Mouse (Mus musculus): Measurements from ENCODE around the gene Rnf144b. TPM values are rescaled to one million over a fixed set of nuclear protein-coding genes. Genes with fewer than 3 reads are reported as not detected.
A peak's percentile ranks its signal among the peaks of the same experiment; 100 is the strongest.

The Rnf144b gene
- total RNA-seq, 2 experiments from 2014 or later, result 20.7 to 25.9 TPM

DNA sequence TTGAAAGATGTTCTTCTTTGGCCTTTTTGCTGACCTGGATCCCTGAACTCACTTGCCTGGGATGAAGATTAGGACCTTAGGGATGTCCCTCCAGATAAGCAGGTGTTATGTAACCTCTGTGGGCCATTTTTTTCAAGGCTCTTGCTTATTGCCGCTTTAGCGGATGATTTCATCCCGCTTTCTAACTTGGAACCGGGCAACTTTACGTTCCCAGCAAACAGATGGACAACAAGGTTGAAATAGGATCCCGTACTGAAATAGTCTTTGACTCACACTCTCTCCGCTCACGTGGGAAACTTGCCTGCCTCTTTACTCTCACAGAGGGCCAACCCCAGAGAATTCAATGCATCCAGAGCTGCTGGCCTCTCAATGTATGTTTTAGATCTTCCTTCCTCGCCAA lies 61.3 kb downstream of the Rnf144b start:
- TF ChIP-seq CTCF (IDR thresholded peaks at IDR 0.05), result no peak
- peak in 1 of 2 experiments; percentile 37 for DNase-seq (ENCODE audit: extremely low spot score in 1 of 2, low spot score in 2 of 2)

DNA sequence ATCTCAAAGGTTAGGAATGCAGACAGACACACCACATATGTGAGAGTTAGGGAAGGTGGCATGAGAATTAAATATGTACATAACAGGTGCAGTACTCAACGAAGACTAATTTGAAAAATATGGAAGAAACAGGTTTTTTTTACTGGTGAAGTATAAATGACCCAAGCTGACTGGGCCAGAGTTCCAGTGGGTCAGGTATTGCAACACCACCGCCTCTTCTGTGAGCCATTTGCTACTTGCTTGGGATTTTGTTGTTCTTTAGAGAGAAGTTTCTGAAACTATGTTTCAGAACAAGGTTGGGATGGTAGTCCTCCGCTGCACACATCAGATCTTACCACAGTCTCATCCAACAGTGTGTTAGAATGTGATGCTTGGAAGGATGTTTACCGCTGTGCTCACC lies 65.4 kb downstream of the Rnf144b start:
- no peak overlapping the region for H3K27ac ChIP-seq
- no peak for TF ChIP-seq CTCF (IDR thresholded peaks at IDR 0.05)
- intact Hi-C loops (cut with DNase I), result no loop called here
- no peak overlapping the region for H3K4me3 ChIP-seq
- DNase-seq (ENCODE audit: extremely low spot score in 1 of 2, low spot score in 2 of 2), result no peak

More for the DNA sequence above, 61.3 kb downstream of the Rnf144b start:
- intact Hi-C loops (cut with DNase I), result no loop called here
- Histone ChIP-seq H3K27ac (peak overlapping the region; percentile 59), H3K4me3 (no peak overlapping the region)

DNA sequence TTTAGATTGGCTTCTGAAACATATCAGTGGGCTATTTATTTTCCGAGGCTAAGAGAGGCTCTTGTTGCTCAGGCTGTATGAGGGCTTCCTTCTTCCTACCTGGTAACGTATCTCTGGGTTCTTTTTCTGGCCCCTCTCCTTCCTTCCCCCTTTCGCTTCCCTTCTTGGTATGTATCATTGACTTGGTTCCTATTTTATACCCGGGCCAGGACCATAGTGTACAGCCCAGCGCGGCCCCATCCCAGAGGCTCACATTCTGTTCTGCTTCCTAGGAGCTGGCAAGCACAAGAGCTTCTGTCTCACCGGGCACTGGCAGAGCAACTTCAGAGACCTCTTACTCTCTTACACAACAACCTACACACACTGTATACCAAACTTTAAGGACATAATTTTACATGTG lies 67.5 kb downstream of the Rnf144b start:
- intact Hi-C loops (cut with DNase I), result no loop called here
- Histone ChIP-seq H3K27ac (no peak overlapping the region), H3K4me3 (no peak overlapping the region)
- DNase-seq (ENCODE audit: extremely low spot score in 1 of 2, low spot score in 2 of 2), result no peak
- no peak for TF ChIP-seq CTCF (IDR thresholded peaks at IDR 0.05)

GRCm38 (mm10) chr13:47192200-47192599 lies 69.7 kb downstream of the Rnf144b start:
- TF ChIP-seq CTCF (IDR thresholded peaks at IDR 0.05), result no peak
- H3K27ac ChIP-seq, result no peak overlapping the region
- intact Hi-C loops (cut with DNase I), result no loop called here
- no peak for DNase-seq (ENCODE audit: extremely low spot score in 1 of 2, low spot score in 2 of 2)
- H3K4me3 ChIP-seq, result no peak overlapping the region

- no peak for TF ChIP-seq CTCF (IDR thresholded peaks at IDR 0.05)
- H3K27ac ChIP-seq, result no peak overlapping the region
- intact Hi-C loops (cut with DNase I), result no loop called here
Measured at GRCm38 (mm10) chr13:47192771-47193170, 70.3 kb downstream of the Rnf144b start.

GRCm38 (mm10) chr13:47193326-47194153 lies 71.1 kb downstream of the Rnf144b start:
- intact Hi-C loops (cut with DNase I), result no loop called here
- peak; percentile 59 to 63 for DNase-seq (ENCODE audit: extremely low spot score in 1 of 2, low spot score in 2 of 2)
- no peak for TF ChIP-seq CTCF (IDR thresholded peaks at IDR 0.05)
- peak overlapping the region; percentile 60 for H3K4me3 ChIP-seq
- H3K27ac ChIP-seq, result peak overlapping the region; percentile 85

More at GRCm38 (mm10) chr13:47192771-47193170, 70.3 kb downstream of the Rnf144b start:
- no peak for DNase-seq (ENCODE audit: extremely low spot score in 1 of 2, low spot score in 2 of 2)
- H3K4me3 ChIP-seq, result no peak overlapping the region

DNA sequence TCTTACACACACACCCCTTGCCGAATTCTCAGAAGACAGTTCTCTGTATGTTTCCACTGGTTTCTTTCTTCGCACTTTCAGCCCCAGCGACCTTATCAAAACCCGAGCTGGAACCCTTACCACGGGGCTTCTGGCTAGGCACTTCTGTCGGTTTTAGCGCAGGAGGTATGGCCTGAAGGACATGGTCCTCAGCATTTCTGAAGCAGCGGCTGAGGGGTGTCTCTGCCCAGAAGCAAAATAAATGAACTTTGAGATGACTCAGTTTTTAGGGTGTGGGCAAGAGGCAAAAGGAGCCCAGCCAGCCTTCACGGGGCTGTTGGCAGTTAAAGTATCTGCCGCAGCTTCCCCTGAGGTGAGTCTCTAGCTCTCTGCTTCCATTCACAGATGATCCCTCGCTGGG lies 72.2 kb downstream of the Rnf144b start:
- no peak for DNase-seq (ENCODE audit: extremely low spot score in 1 of 2, low spot score in 2 of 2)
- no peak for TF ChIP-seq CTCF (IDR thresholded peaks at IDR 0.05)
- intact Hi-C loops (cut with DNase I), result no loop called here
- peak overlapping the region; percentile 85 for H3K27ac ChIP-seq
- H3K4me3 ChIP-seq, result peak overlapping the region; percentile 60

DNA sequence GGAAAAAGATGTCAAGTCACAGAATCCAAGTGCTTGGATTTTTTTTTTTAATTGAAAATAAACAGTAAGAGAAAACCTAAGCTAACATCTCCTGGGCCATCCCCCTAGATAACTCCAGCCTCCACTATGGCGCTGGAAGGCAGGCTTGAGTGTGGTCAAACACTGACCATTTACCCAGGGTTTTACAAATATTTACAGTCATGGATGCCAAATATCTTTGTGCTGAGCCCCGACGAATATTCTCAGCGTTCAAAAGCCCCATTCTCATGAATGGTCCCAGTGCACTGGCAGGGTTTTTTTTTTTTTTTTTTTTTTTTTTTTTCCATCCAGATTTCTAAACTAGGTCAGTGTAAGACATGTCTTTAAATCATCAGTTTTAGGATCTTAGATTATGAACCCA lies 73.0 kb downstream of the Rnf144b start:
- no peak for TF ChIP-seq CTCF (IDR thresholded peaks at IDR 0.05)
- Histone ChIP-seq H3K4me3 (peak overlapping the region; percentile 60), H3K27ac (no peak overlapping the region; the same call in 1 of the 2 replicates)
- intact Hi-C loops (cut with DNase I), result no loop called here
- DNase-seq (ENCODE audit: extremely low spot score in 1 of 2, low spot score in 2 of 2), result no peak

DNA sequence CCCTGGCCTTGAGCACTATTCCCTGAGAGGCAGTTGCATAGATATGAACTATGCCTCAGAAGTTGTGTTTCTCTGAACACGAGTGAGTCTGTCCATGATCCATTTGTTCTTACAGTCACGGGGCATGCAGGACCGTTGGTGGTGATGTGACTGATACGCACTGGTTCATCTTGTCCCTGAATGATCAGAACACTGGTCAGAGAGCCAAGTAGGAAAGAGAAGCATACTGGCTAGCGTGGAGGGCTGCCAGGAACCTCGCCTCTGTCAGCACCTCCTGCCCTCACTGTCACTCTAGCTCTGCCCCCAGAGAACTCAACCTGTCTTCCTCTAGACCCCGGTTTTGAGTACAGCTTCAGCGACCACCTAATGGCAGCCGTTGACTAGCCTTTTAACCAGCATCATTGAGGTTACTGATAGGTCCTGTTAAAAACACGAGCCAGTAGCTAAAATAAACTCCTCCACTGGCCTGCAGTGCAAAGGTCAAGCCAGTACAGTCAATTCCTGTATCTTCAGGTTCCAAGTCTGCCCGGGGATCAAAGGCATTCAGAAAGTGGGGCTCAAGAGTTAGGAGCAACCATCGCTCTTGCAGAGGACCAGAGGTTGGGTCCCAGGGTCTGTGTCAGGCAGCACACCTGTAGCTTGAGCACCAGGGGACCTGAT lies 77.7 kb downstream of the Rnf144b start:
- no peak for DNase-seq (ENCODE audit: extremely low spot score in 1 of 2, low spot score in 2 of 2)
- intact Hi-C loops (cut with DNase I), result no loop called here
- no peak overlapping the region for H3K27ac ChIP-seq
- no peak overlapping the region for H3K4me3 ChIP-seq
- TF ChIP-seq CTCF (IDR thresholded peaks at IDR 0.05), result no peak

- intact Hi-C loops (cut with DNase I), result no loop called here
- TF ChIP-seq CTCF (IDR thresholded peaks at IDR 0.05), result no peak
Measured at GRCm38 (mm10) chr13:47201962-47202624, 79.6 kb downstream of the Rnf144b start.

GRCm38 (mm10) chr13:47210496-47210895 lies 88.0 kb downstream of the Rnf144b start:
- no peak for TF ChIP-seq CTCF (IDR thresholded peaks at IDR 0.05)
- no peak overlapping the region for H3K27ac ChIP-seq
- intact Hi-C loops (cut with DNase I), result no loop called here
- no peak for DNase-seq (ENCODE audit: extremely low spot score in 1 of 2, low spot score in 2 of 2)
- no peak overlapping the region for H3K4me3 ChIP-seq

More at GRCm38 (mm10) chr13:47201962-47202624, 79.6 kb downstream of the Rnf144b start:
- peak overlapping the region; percentile 17; the same call in 1 of the 2 replicates for H3K27ac ChIP-seq
- no peak for DNase-seq (ENCODE audit: extremely low spot score in 1 of 2, low spot score in 2 of 2)
- no peak overlapping the region for H3K4me3 ChIP-seq

DNA sequence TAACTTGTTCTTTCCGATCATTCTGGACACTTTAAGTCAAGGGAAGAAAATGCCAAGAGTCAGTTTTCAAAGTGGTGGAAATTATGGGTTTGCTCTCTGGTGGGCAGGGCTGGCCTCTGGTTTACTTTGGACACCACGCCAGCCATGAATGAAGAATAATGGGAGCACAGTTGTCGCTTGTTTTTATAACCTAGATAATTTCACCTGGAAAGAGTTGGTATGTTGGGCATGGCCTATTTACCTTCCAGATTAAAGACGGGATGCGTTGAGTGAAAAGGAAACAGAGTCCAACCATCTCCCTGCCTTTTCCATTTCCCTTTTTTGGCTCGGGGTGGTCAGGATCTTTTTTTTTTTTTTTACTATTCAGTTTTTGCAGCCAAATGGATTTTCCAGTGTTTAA lies 88.5 kb downstream of the Rnf144b start:
- TF ChIP-seq CTCF (IDR thresholded peaks at IDR 0.05), result no peak
- intact Hi-C loops (cut with DNase I), result no loop called here
- no peak for DNase-seq (ENCODE audit: extremely low spot score in 1 of 2, low spot score in 2 of 2)

More for the DNA sequence above, 88.5 kb downstream of the Rnf144b start:
- no peak overlapping the region for H3K4me3 ChIP-seq
- H3K27ac ChIP-seq, result no peak overlapping the region

Data from left cerebral cortex, adult 2 months (tissue).